Mouse (Mus musculus): ENCODE data around the gene Rarb.
A peak's percentile ranks its signal among the peaks of the same experiment; 100 is the strongest.
"Not testable (repeated sequence)": the region's sequence is repeated elsewhere in the genome, so short reads cannot be mapped to it uniquely, and the experiment has no call there.

The Rarb gene

DNA sequence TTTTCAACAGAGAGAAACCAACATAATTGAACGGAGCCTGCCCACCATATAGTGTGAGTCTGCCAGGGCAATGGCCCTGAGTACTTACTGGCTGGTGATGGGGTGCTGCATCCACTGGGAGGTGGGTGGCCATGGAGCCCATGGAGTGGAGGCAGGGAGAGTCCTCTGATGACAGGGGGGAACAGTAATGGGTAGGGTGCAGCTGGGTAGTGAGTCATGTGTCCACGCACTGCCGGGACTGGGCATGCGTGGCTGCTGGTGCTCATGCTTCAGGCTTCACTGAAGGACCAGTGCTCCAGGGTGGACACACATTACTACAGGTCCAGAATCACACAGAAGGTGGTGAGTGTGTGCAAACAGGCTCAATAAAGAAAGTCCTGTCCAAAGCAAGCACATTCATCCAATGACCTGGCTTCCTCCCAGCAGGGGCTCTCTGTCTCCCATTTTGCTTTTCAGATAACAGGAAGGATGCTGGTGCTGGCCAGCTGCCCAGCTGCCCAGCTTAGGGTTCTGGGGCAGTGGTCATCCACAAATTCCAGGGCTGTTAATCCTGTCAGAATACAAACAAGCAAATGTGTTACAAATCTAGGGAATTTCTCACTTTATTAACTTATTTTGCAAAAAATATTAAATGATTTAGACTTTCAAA lies at the start of gene Rarb:
TSS of gene Rarb (minus strand) at position 555 of the 649 bp plus-strand sequence.
- DNase-seq: peak; percentile 33

DNA sequence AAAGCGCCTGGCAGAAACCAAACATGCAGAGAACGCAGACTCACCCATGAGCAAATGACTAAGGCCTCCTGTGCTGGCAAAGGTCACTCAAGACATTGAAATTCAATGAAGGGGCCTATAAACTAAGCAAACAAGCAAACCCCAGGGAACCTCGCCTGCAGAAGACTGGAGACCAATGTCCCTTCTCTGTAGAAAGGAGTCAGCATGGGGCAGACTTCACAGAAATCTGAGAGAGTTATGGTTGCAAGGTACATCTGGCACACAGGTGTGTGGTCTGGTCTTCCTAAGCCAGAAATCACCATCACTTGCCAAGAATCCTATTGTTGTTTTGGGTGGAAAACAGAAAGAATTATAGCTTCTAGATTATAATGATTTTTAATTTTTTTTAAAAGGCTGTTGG lies 23.1 kb upstream of the Rarb start:
- DNase-seq: no peak

DNA sequence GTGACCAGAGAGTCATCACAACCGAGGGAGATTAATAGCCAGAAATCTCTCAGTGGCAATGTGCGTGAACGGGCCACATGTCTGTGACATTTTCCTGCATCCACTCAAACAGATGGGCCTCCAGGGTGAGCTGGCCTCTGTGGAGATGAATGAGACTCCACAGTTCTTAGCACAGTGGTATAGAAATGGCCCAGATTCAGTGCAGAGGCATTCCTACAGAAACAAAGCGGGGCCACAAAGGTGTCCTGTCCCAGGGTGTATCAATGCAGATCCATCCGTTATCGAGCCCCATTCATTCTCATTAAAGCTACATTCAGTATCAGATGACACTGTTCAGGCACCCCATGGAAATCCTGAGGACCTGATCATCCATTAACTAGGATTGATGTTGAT lies 22.6 kb upstream of the Rarb start:
- DNase-seq: no peak

DNA sequence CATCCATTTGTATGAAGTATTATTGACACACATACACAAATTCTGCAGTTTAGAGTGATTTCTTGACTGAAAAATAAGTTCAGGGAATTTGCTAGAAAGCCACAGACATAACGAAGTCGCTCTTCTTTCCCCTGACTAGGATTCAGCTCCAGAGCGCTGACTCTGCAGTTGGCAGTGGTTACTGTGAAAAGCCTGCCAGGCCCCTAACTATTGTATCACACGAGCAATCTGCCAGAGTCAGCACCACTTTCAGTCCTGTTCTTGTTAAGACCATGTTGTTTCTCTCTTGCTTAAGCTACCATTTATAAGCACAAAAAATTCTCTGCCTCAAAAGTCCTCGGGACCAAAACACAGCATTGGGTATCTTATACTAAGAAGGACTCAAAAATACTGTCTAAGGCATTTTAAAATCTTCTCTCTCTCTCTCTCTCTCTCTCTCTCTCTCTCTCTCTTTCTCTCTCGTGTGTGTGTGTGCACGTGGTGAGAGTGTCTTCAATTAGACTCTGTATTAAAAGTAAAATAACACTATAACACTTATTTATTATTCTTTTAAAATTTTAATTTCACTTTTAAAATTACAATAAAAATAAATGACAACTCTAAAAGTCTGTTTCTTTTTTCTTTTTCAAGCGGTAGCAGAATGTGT lies 22.1 kb upstream of the Rarb start:
- peak; percentile 22 for DNase-seq

DNA sequence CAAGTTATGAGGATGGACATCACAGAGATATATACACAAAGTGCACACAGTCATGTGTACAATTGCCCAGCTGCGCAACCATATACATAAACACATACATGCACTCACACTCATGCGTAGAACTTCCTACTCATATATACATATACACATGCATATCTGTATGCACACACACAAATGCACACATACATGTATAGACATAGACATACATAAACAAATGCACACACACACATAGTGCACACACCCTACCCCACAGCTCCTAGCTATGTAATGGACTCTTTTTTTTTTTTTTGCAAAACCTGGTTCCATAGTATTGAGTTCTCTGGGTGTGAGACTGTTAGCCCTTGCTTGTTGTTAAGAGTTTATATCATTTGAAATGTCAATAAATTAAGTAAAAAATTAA lies 21.2 kb upstream of the Rarb start:
- DNase-seq: no peak

DNA sequence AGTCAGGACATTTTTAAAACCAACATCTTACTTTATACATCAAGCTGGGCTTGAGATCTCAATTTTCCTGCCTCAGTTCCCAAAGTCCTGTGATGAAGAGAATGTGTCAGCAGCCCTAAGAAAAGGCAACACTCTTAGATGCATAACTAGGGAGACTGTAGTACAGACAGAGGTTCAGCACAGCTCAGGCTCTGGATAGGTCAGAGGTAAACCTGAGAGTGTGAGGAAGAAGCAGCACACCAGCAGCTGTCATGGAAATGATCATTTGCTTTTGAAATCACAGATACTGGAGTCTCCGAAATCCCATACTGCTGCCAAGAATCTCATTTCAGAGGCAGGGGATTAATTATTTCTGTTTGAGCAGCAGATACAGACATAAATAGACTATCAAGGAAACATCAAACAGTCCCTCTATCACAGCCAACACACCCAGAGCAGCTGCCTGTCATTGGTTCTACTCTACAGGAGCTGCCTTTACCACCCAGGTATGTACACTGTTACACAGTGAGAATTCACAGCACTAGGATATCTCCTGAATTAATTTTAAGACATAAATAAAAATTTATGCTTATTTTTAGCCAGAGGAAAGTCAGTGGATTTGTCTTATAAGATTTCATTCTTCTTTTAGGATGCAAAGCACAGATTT lies 3.7 kb downstream of the Rarb start:
- DNase-seq: no peak

DNA sequence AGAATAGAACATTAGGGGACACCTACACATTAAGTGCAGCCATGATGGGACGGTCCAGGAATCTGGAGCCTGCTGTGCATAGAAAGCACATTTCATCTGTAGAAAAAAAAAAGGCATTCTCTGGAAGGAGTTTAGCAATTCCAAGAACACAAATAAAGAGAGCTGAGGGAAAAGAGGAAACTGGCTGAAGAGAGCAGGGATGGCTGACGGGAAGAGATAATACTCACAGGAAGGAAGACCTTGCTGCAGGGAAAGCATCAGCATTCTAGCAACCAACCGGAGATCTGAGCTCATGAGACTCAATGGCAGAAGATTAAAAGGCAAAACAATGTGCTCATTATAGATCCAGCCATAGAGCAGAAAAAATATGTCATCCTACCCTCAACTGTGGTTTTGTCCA lies 12.8 kb downstream of the Rarb start:
- no peak for DNase-seq

DNA sequence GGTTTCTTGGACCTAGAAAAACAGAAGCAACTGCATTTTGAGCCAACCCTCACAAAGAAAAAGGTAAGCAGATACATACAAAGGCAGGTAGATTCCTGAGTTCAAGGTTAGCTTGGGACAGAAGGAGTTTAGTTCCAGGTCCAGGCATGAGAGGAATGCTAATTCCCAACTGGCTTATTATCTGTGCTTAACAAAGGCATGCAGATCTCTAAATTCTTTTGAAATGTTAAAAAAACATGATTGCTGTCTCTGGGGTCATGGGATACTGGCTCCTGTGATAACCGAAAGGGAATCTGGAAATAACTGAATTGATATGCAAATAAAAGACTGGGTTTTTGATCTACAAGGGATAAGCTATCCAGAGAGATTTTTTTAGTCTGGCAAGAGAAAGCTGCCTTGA lies 28.8 kb downstream of the Rarb start:
- DNase-seq: no peak

DNA sequence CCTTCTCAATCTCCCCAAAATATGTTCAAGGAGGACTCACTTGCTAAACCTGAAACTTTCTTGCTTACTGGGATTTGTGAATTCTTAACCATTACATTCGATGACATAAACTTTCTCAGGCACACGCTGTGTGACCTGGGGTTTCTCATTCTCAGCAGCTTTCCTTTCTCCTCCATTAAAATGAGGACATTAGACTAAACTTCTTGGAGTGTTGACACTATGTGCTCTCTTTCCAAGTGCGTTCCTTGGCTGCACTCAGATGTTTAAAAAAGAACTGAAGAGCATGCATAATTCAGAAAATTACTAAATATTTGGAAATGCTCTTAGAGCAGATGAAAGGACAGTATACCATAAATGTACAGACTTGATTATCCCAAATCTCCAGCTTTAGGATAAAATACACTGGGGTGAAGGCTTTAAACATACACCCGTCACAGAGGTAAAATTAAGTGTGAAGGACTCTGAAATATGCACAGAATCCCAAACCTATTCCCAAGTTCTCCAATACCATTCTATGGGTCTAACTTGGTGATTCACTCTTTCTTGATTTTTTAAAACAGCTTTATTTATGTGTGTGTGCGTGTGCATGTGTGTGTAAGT lies 36.9 kb downstream of the Rarb start:
- no peak for DNase-seq

DNA sequence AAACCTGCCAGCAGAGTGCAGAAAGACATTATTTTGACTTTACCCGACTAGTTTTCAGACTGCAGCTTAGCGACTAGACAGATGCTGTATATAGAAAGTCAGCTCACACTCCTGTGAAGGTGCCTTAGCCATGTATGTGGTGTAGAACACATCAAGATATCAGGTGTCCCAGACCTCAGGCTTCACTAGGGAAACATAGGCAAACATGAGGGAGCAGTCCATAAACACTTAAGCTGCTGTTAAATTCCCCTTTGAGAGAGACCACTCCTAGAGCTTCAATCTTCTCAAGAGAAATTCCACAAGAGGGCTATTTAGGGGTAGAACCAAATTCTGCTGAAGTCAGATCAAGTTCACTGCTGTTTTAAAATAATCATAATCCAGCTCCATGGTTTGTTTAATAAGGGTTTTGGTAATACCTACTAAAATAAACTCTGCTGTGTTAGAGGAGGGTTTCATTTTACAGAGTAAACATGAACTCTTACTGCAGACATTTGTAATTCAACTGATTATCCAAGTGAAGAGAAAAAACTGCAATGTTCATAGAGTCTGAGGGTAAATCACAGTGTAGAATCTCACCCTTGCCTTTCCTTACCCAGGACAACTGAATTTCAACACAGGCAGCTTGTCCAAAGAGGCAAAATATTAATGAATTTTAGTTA lies 42.1 kb downstream of the Rarb start:
- no peak for DNase-seq

DNA sequence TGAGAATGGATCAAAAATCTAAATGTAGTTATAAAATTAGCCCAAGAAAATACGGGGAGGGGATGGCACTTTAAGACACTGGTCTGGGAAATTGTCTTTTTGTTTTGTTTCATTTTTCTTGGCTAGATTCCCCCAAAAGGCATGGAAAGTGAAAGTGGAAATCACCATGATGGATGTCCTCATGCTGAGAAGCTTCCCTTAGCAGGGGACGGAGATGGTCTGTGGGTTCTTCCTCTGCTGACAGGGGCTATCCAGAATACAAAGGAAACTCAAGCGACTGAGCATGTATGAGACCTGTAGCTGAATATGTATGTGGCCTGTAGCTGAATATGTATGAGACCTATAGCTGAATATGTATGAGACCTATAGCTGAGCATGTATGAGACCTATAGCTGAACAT lies 46.0 kb downstream of the Rarb start:
- no peak for DNase-seq

DNA sequence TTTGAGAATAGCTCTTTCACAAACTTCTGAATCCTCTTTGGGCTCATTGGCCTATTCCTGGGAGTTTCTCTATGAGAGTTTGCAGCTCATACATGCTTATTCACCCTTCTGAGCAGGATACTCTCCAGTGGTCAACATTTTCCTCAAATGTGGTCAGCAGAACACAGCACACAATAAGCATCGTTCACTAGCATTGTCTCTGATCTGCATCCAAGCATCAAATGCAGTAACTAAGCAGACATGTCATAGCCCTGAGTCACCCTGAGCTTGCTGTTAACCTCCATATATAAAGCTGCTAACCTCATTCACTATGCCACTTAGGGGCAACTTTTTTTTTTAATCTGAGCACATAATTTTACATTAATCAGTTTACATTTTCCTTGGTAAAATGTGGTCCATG lies 53.1 kb downstream of the Rarb start:
- DNase-seq: no peak

DNA sequence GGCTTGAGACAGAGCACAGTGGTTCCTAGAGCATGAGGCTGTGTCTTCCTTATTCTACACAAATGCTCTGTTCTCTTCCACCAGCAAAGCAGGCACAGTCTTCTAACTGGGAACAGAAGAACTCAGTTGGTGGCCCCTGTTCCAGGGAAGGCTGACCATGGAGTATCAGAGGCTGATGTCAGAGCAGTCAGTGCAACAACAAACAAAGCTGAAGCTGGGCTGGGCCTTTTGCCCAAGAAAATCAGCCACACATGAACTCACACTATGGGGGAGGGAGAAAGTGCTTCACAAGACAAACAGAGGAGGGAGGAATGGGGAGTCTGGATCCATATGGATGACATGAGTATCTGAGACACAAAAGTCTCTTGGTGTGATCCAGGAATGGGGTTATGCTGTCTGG lies 56.2 kb downstream of the Rarb start:
- peak; percentile 58 for DNase-seq

DNA sequence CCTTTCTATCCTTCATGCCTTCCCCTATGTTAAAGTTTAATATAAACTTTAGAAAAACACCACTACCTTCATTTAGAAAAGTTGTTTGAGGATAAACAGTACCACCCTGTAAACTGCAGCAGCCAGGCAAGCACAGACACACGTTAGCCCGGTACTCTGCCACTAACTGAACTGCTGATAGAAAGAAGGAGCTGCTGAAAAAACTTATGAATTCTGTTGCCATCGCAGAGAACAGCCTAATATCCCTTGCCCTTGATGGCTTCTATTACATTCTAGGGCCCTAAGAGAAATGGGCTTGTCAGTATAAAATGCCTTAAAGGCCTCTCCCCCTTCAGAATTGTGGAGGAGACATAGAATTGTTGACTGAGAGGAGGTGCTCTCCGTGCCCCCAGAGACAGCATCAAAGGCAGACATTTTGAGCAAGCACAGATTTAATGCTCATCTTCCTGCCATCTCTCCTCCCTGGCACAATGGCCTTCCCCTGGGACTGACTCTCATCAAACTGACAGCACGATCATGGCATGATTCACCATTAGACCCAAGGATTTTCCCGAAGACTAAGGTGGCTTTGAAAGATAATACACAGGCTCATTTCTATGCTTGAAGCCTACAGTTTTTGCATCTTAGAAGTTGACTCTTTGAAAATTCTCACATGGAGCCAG lies 60.1 kb downstream of the Rarb start:
- no peak for DNase-seq

DNA sequence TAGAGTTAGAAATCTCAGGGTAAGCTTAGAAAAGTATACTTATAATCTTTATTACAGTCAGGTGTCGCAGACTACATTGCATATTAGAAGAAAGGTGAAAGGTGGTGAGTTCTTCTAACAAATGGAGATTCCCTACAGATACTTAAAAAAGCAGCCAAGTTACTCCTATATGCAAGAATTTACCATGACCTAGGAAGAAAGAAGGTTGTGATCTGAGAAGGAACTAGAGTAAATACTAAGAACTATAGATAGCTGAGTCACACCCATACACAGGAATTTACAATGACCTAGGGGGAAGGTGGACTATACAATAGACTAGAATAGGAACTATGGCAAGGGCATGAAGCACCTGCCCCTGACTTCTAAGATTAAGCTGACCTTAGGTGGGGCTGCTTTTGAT lies 63.4 kb downstream of the Rarb start:
- DNase-seq: not testable (repeated sequence)

DNA sequence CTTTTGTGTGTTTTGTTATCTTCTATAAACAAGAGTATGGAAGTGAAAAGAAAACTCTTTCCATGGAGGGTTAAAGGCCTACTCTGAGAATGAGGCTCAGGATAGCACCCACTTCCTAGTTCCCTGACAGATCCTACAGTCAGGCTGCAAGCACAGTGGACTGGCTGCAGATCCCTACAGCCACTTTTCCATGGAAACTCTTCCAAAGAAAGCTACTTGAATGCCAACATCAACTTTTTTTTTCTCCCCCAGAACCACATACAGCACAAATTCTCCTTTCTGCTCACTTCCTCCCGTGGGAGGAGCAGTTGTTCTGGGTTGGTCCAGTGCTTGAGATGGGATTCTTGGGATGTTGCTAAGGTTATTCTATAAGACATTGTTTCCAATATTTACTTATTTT lies 66.3 kb downstream of the Rarb start:
- DNase-seq: no peak

DNA sequence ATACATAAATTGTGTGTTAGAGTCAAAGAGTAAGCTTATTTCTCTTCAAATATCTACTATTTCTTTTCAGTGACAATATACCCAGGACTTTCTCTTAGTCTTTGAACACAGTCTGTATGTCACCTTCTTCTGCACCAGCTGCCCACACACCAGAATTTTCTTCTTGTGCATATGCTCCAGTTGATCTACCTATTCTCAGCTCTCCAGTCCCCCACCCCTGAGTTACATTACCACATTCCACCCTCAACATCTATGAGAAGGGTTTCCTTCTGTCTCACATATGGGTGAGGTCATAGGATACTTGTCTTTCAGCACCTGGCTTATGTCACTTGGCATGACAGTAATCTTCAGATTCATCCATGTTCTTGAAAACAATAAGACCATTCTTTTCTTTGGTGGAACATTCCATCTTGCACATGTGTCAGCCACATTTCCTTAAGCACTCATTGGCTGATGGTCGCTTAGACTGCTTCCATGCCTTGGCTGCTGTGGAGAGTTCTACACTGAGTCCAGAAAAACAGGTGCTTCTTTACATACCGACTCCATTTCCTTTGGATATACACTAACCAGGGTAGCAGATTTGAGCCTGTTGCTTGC lies 71.9 kb downstream of the Rarb start:
- DNase-seq: no peak

DNA sequence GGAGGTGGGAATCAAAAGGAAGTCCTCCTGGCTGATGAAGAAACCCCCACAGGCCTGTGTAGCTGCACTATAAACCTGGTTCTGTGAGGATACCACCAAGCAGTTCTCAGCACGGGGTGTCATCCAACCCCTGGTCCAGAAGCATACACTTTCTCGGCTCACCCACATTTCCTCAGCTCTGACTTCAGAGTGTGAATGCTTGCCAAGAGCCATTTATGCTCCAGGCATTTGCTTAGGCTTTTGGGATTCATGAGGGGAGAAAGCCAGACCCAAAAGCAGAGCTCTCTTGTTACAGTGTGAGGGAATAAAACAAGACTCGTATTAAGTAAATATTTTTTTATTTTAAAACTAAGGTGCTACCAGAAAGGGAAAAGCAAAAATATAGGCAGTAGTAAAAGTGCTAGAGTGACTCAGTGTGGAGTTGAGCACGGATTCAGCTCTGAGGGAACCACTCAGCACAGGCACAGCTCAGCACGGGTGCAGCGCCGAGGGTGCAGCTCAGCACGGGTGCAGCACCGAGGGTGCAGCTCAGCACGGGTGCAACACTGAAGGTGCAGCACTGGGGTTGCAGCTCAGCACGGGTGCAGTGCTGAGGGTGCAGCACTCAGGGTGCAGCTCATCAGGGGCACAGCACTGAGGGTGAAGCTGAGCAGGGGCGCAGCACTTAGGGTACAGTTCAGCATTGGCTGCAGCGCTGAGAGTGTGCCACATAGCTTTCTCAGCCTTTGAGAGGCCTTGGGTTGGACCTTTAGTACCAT lies 77.8 kb downstream of the Rarb start:
- no peak for DNase-seq

DNA sequence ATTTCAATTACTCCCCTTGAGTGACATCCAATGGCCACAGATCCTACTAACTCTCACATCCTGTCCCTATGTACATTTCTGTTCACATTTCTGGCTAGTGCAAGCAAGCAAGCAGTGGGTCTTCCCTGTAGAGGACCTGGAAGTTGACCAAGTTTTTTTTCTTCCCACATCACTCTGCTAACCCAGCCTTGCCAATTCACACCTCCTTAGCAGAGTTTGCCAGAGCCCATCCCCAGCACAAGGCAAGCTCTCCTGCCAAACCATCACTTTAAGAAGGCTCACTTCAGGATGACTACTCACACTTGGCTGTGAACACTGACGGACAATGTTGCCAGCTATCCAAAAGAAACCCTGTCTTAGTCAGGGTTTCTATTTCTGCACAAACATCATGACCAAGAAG lies 80.4 kb downstream of the Rarb start:
- no peak for DNase-seq

DNA sequence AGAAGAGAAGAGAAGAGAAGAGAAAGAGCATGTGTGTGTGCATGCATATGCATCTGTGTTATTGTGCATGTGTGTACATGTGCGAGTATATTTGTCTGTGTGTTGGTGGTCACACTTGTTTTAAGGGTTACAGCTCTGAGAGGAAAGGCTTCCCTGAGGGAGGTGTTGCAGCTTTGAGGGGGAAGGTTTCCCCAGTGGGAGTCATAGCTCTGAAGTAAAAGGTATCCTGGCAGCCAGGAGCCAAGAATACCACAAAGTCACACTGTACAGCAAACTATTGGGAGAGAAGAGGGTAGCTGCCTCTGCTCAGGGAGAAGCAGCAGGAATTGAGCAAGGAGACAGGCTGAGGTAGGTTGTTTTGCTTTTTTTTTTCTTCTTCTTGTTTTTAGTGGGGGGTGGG lies 81.2 kb downstream of the Rarb start:
- DNase-seq: no peak

DNA sequence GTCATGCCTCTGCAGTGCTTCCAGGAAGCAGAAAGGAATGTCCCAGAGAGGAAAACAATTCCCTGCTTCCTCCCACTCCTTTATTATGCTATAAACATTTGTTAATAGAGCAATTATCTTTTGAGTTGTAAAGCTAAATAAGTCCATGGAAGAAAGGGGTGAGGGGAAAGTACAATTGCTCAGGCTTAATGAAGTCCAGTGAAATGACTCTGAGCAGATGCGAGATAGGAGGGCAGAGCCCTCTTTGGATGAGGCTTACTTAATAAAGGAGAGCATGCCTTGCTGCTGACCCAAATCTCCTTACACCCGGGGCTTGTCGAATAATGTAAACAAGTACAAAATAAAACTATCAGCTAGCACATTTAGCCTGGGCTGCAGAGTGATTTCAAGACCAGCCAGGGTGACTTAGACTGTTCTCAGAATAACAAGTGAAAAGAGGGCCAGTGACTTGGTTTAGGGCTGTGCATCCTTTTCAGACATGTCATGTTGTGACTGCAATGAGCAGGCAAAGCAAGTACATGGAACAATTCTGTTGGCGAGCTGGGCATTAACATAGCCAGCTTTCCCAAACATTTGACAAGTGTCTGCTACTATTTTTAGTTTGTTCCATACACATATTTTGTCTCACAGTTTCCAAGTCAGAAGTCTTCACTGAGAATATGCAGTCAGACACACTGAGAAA lies 83.5 kb downstream of the Rarb start:
- DNase-seq: peak; percentile 32

All from retina, postnatal 1 day (tissue).